ENCODE assay signal across 13 mouse cellular contexts in the genomic region with DNA sequence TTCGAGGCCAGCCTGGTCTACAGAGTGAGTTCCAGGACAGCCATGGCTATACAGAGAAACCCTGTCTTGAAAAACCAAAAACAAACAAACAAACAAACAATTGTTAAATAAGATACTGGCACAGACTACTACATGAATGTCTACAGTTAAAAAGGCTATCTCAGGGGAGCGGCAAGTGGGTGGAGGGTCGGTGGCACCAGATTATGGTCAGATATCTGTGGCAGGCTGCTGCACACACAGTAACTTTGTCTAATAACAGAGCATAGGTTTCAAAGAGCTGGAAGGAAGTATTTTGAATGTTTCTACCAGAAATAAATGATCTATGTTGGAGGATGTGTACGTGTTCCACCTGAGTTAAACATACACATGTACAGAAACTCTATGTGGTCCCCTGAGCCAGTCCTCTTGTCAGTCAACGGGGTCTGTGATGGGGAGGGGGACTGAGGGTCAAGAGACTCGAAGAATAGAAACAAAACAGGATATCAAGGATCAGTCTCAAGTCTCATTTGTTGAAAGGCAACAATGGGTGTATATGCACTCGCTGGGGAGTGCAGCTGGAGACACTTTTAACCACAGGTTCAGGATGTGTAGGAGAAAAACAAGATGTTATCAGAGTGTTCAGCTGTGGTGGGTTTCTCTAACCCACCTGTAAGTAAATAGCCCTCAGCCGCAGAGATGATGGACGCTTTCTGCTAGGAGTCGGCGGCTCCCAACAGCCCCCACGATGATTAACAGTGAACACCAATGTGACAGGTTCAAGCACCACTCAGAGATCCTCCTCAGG. TPM values are rescaled to one million over a fixed set of nuclear protein-coding genes. Genes with fewer than 3 reads are reported as not detected.
DNase-seq lines count a peak whose midpoint lies in the region; TF ChIP-seq lines count a peak whose summit lies in the region.
"Had no signal": no experiment of that assay in that cellular context is flagged by ENCODE, and none has a peak within 500 bp of the region (broad histone marks: within the 10 kb centered on the region; RNA-seq: fewer than 3 reads in every experiment).

No protein-coding gene starts in this region.

- H3K4me2 ChIP-seq in myocyte (ENCODE audit: low read depth) = peak overlapping the region; percentile 72
- H3K4me2 ChIP-seq: forebrain, embryonic 12.5 days; limb, embryonic 13.5 days had no signal

- H3K4me3 ChIP-seq in heart, embryonic 10.5 days = no peak overlapping the region
- H3K4me3 ChIP-seq in myocyte = no peak overlapping the region
- H3K4me3 ChIP-seq: forebrain, embryonic 12.5 days; limb, embryonic 13.5 days had no signal

- no peaks in the 10 kb centered on the region for H3K79me2 ChIP-seq in myocyte (ENCODE audit: control insufficient read depth, insufficient read depth)

- peaks cover 98% of the 10 kb centered on the region for H3K4me1 ChIP-seq in heart, embryonic 10.5 days
- H3K4me1 ChIP-seq: forebrain, embryonic 12.5 days had no signal

- peaks cover 18% of the 10 kb centered on the region for H3K36me3 ChIP-seq in heart, embryonic 10.5 days
- no peaks in the 10 kb centered on the region for H3K36me3 ChIP-seq in myocyte (ENCODE audit: control insufficient read depth, insufficient read depth)
- H3K36me3 ChIP-seq: forebrain, embryonic 12.5 days; limb, embryonic 13.5 days had no signal

- H3K27me3 ChIP-seq in heart, embryonic 10.5 days (ENCODE audit: insufficient read depth, poor library complexity, severe bottlenecking) = no peaks in the 10 kb centered on the region
- peaks cover 21% of the 10 kb centered on the region for H3K27me3 ChIP-seq in myocyte (ENCODE audit: control insufficient read depth, insufficient read depth, insufficient read length)
- H3K27me3 ChIP-seq: forebrain, embryonic 12.5 days; limb, embryonic 13.5 days had no signal

- no peak for TF ChIP-seq POLR2A in myocyte (IDR thresholded peaks at IDR 0.05; ENCODE audit: insufficient read length, low read depth)

- WGBS in heart, embryonic 10.5 days = 43% methylated on average over 12 of the region's 12 CpGs

- no peaks in the 10 kb centered on the region for H3K9me3 ChIP-seq in heart, embryonic 10.5 days
- H3K9me3 ChIP-seq: forebrain, embryonic 12.5 days; limb, embryonic 13.5 days had no signal

- H3K27ac ChIP-seq in heart, embryonic 10.5 days = peak overlapping the region; percentile 88
- H3K27ac ChIP-seq: forebrain, embryonic 12.5 days; limb, embryonic 13.5 days had no signal

- no peak for DNase-seq in heart, embryonic 10.5 days (ENCODE audit: low spot score)
- no peak for DNase-seq in heart, adult 11 months
- DNase-seq in 416B (ENCODE audit: low read depth) = peak; percentile 56
- peak; percentile 74 for DNase-seq in induced T-regulatory cell, adult 2 months (ENCODE audit: low read depth)
- DNase-seq in layer of hippocampus, postnatal 36 days = no peak
- DNase-seq in urinary bladder, postnatal 10 days (ENCODE audit: low spot score) = no peak
- no peak for DNase-seq in gastrocnemius, postnatal 36 days
- DNase-seq: cerebellum, adult 11-12 months; kidney, postnatal 25 days; lung, postnatal 36 days had no signal

- intact Hi-C loops in gastrocnemius, postnatal 36 days (cut with DNase I) = no loop called here

- H3ac ChIP-seq in myocyte (ENCODE audit: control insufficient read depth, insufficient read length) = no peak overlapping the region

TF ChIP-seq in myocyte, 11 proteins besides CTCF, POLR2A, EP300 and RAD21:
- TF ChIP-seq E2F4 (IDR thresholded peaks at IDR 0.05; ENCODE audit: insufficient read depth) (no peak), MYOG (IDR thresholded peaks at IDR 0.05; ENCODE audit: control insufficient read depth in 1 of 3, insufficient read depth in 1 of 3, insufficient read length in 2 of 3, low read depth in 2 of 3) (no peak), SRF (IDR thresholded peaks at IDR 0.05; ENCODE audit: control insufficient read depth, insufficient read length, low read depth) (no peak)

RNA-seq across cellular contexts. Expression of a gene that starts 22.7 kb away (rescaled TPM):
- polyA plus RNA-seq in heart, embryonic 10.5 days (2016; fragmentation: Nextera tagmentation; extraction: Ambion mirVana) = 37.7 and 60.1 TPM in 2 replicates
- 4.7 TPM for polyA plus RNA-seq in myocyte (2012; fragmentation: generic; extraction: Trizol)
- 1 to 10 TPM; 4.5 to 5.3 TPM for total RNA-seq in layer of hippocampus, postnatal 36 days (2021)
- 10 to 100 TPM; 13.2 to 16.5 TPM for total RNA-seq in gastrocnemius, postnatal 36 days (2021)

RNA-seq across cellular contexts. Expression of a gene that starts 33.4 kb away (rescaled TPM):
- 10.9 and 12.9 TPM in 2 replicates for polyA plus RNA-seq in heart, embryonic 10.5 days (2016; fragmentation: Nextera tagmentation; extraction: Ambion mirVana)
- polyA plus RNA-seq in myocyte (2012; fragmentation: generic; extraction: Trizol) = 60.6 TPM
- total RNA-seq in layer of hippocampus, postnatal 36 days (2021) = 10 to 100 TPM; 23.2 to 24.9 TPM
- total RNA-seq in gastrocnemius, postnatal 36 days (2021) = 100 to 1,000 TPM in 1 of 2 experiments, 10 to 100 TPM in 1; 96.9 to 117 TPM

Comparison
In these comparisons a context has a peak if more than half of its experiments do, and no peak if none do; other contexts are left out.
1. DNase-seq: peak in 416B (single experiment) and induced T-regulatory cell, adult 2 months (single experiment); none in heart, embryonic 10.5 days (single experiment), heart, adult 11 months (single experiment), layer of hippocampus, postnatal 36 days (0 of 2), urinary bladder, postnatal 10 days (single experiment) and gastrocnemius, postnatal 36 days (0 of 2).